Mouse (Mus musculus): ENCODE data around the gene Rbm43. TPM values are rescaled to one million over a fixed set of nuclear protein-coding genes. Genes with fewer than 3 reads are reported as not detected.

Gene Rbm43
- total and polyA plus RNA-seq, 3 experiments = 9.5 to 25.9 (median 20.6) TPM

DNA sequence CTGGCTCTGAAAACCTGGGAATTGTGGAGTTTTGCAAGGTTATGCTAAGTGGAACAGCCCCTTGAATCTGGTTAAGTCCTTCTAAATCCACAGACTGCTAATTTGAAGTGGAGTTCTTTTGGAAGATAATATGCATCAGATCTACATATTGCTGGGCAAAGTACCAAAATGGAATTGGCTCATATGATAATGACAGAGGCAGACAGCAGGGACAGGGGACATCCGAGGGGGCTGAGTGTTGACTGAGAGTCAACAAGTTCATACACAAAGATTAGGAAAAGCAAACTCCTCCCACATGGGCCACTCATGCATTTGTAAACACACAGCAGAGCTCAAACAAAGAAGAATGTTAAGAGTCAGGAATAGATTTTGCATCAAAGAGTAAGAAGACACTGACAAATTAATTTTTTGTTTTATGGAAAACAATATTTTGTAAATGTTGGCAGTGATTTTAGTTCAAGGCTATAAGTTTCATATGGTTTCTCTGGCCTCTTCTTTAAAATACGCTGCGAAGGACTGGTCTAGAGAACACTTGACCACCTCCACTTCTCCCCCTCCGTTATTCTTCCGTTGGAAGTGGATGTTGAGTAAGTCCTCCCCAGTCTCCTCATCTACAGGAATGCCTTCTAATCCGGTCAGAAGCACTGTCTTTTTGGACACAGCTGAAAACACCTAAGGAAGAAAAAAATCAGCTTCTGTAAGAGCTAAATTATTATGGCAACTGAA is 13.3 kb upstream of the Rbm43 start:
- no peak for DNase-seq (ENCODE audit: extremely low read depth)
- Histone ChIP-seq H3K9ac (ENCODE audit: insufficient read depth, low read depth) (no peak overlapping the region), H3K27me3 (replicated peaks) (no peaks in the 10 kb centered on the region), H3K4me3 (replicated peaks in 1 of 3; ENCODE audit: low read depth in 2 of 3, low read length in 2 of 3, poor library complexity in 1 of 3) (no peak overlapping the region), H3K36me3 (replicated peaks in 1 of 2; ENCODE audit: control insufficient read depth in 1 of 2, insufficient read depth in 1 of 2, low read length in 1 of 2) (peaks cover 18 to 44% of the 10 kb centered on the region in 2 experiments), H3K79me2 (replicated peaks; ENCODE audit: control insufficient read depth, extremely low read depth, insufficient read depth, poor library complexity, severe bottlenecking) (no peaks in the 10 kb centered on the region), H3K4me2 (ENCODE audit: insufficient read depth, low read depth, poor library complexity, severe bottlenecking) (no peak overlapping the region), H3K4me1 (ENCODE audit: control insufficient read depth in 1 of 2, insufficient read depth in 2 of 2) (no peaks in the 10 kb centered on the region), H3K27ac (ENCODE audit: insufficient read depth, low read depth) (no peak overlapping the region), H3K9me3 (replicated peaks; ENCODE audit: low read length) (no peaks in the 10 kb centered on the region)
- dilution Hi-C loops (cut with MboI; ENCODE audit: extremely low pct_ligation_motif_present, extremely low pct_unique_long_range_greater_than_20kb, low sequenced_read_pairs) = no loop called here
- in situ Hi-C loops (cut with MboI; ENCODE audit: low pct_ligation_motif_present, low pct_unique_long_range_greater_than_20kb, low sequenced_read_pairs) = no loop called here
- TF ChIP-seq E2F4 (IDR thresholded peaks at IDR 0.05; ENCODE audit: insufficient replicate concordance, low read depth, low read length) (no peak), ZKSCAN1 (IDR thresholded peaks at IDR 0.05; ENCODE audit: borderline replicate concordance, low read depth, low read length) (no peak), SIN3A (IDR thresholded peaks at IDR 0.05; ENCODE audit: low read length) (no peak), CHD2 (IDR thresholded peaks at IDR 0.05; ENCODE audit: low read length) (no peak), MAX (IDR thresholded peaks at IDR 0.05; ENCODE audit: low read length) (no peak), ZC3H11A (IDR thresholded peaks at IDR 0.05; ENCODE audit: low read depth, low read length) (no peak), ZMIZ1 (IDR thresholded peaks at IDR 0.05; ENCODE audit: low read depth, low read length) (no peak), JUN (IDR thresholded peaks at IDR 0.05; ENCODE audit: insufficient read depth, low read depth, low read length) (no peak), MAFK (IDR thresholded peaks at IDR 0.05; ENCODE audit: insufficient replicate concordance, low read length) (no peak), USF2 (conservative IDR thresholded peaks at IDR 0.05; ENCODE audit: low read depth, low read length) (no peak), GABPA (IDR thresholded peaks at IDR 0.05; ENCODE audit: insufficient replicate concordance, low read depth, low read length) (no peak), ETS1 (conservative IDR thresholded peaks at IDR 0.05; ENCODE audit: low read depth, low read length) (no peak), PAX5 (IDR thresholded peaks at IDR 0.05; ENCODE audit: low read length) (no peak), ZNF384 (IDR thresholded peaks at IDR 0.05; ENCODE audit: low read depth, low read length) (no peak)

DNA sequence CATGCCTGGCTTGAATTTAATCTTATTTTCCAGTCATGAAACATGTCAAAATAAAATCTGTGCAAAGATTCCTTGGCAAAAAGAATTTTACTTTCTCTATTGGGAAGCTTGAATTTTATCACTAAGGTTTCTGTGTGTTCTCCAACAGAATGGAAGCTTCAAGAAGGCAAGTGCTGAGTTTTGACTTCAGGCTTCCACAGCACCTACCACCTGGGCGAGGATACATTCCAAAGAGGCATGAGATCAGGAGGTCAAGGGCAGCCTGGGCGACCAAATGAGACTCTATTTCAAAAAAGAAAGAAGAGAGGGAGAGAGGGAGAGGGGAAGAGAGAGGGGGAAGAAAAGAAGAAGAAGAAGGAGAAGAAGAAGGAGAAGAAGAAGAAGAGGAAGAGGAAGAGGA is 10.8 kb upstream of the Rbm43 start:
- Histone ChIP-seq H3K79me2 (replicated peaks; ENCODE audit: control insufficient read depth, extremely low read depth, insufficient read depth, poor library complexity, severe bottlenecking) (no peaks in the 10 kb centered on the region), H3K36me3 (replicated peaks in 1 of 2; ENCODE audit: control insufficient read depth in 1 of 2, insufficient read depth in 1 of 2, low read length in 1 of 2) (peaks cover 11 to 27% of the 10 kb centered on the region in 2 experiments), H3K9me3 (replicated peaks; ENCODE audit: low read length) (no peaks in the 10 kb centered on the region), H3K4me1 (ENCODE audit: control insufficient read depth in 1 of 2, insufficient read depth in 2 of 2) (no peaks in the 10 kb centered on the region), H3K27ac (ENCODE audit: insufficient read depth, low read depth) (no peak overlapping the region), H3K9ac (ENCODE audit: insufficient read depth, low read depth) (no peak overlapping the region), H3K27me3 (replicated peaks) (no peaks in the 10 kb centered on the region), H3K4me2 (ENCODE audit: insufficient read depth, low read depth, poor library complexity, severe bottlenecking) (no peak overlapping the region), H3K4me3 (replicated peaks in 1 of 3; ENCODE audit: low read depth in 2 of 3, low read length in 2 of 3, poor library complexity in 1 of 3) (no peak overlapping the region)
- dilution Hi-C loops (cut with MboI; ENCODE audit: extremely low pct_ligation_motif_present, extremely low pct_unique_long_range_greater_than_20kb, low sequenced_read_pairs) (no loop called here), in situ Hi-C loops (cut with MboI; ENCODE audit: low pct_ligation_motif_present, low pct_unique_long_range_greater_than_20kb, low sequenced_read_pairs) (no loop called here)
- no peak for DNase-seq (ENCODE audit: extremely low read depth)
- TF ChIP-seq MXI1 (IDR thresholded peaks at IDR 0.05; ENCODE audit: low read depth, low read length) (no peak), E2F4 (IDR thresholded peaks at IDR 0.05; ENCODE audit: insufficient replicate concordance, low read depth, low read length) (no peak)
